Mouse (Mus musculus) E14TG2a.4 (cell line): ENCODE measurements around the gene Palmd.

Experiments
- CTCF ChIP-seq: conservative IDR thresholded peaks from 2 replicates; pipeline ENCODE4 v1.5.1; 2014; ENCODE audit warnings: low read length
- POU5F1 ChIP-seq: IDR thresholded peaks from 2 replicates; pipeline ENCODE4 v1.6.1; 2014; ENCODE audit warnings: low read length, borderline replicate concordance

DNA sequence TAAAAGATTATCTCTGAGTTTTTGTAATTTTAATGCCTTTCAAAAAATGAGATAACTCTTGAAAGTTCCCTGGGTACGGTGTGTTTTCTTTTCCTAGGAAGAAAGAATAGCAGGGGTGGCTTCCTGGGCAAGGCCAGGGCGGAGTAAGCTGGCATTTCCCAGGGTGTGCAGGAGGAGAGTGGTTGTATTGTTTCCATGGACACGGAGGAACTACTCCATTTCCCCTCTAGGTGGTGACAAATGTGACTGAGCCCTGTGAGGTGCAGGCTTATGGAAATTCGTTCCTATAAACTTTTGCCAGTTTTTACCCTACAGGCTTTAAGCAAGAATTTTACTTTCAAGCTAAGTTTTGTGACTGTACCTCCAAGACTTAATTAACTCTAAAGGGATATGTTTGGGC lies 2.6 kb downstream of the Palmd start:
- TF ChIP-seq CTCF, result peak; percentile 29
- no peak for TF ChIP-seq POU5F1
